Mouse (Mus musculus): ENCODE results near the gene Slc22a4.
"Not testable (repeated sequence)": the region's sequence is repeated elsewhere in the genome, so short reads cannot be mapped to it uniquely, and the experiment has no call there.

Slc22a4 gene

GRCm38 (mm10) chr11:54056132-54056531 is 28.2 kb upstream of the Slc22a4 start:
- DNase-seq = no peak

GRCm38 (mm10) chr11:54054257-54054656 is 26.4 kb upstream of the Slc22a4 start:
- peak; percentile 17 to 26 for DNase-seq

- DNase-seq = no peak
Observed at GRCm38 (mm10) chr11:54053090-54053489, 25.2 kb upstream of the Slc22a4 start.

DNA sequence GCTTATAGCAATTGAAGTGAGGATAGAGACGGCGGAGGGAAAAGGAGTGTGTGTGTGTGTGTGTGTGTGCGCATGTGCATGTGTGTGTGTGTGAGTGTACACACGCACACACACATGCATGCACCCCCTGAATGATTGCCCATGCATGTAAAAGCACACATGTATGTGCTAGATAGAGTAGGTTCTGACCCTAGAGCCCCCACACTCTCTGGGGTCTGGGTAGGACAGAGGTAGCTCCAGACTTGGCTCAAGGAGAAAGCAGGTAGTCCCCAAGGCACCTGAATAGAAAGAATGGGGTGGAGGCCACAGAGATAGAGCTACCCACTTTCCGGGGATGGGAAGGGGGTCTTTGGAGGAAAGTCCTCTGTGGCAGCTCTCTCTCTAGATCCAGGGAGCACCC is 24.2 kb upstream of the Slc22a4 start:
- no peak for DNase-seq

DNA sequence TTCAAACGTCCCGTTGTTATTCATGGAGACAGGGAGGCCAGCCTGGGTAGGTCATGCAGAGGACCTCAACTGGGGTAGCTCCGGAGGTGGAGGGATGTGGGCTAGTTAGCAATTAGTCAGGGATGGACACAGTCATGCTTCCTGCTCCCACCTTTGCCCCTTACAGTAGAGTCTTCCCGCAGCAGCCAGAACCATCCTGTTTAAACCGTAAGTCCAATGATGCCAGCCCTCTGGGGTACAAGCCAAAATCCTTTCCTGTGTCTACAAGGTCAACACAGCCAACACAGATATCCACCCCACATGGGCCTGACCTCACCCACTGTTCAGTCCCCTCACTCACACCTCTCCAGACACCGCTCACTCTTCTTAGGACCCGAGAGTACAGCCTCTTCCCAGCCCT is 23.3 kb upstream of the Slc22a4 start:
- DNase-seq = no peak

DNA sequence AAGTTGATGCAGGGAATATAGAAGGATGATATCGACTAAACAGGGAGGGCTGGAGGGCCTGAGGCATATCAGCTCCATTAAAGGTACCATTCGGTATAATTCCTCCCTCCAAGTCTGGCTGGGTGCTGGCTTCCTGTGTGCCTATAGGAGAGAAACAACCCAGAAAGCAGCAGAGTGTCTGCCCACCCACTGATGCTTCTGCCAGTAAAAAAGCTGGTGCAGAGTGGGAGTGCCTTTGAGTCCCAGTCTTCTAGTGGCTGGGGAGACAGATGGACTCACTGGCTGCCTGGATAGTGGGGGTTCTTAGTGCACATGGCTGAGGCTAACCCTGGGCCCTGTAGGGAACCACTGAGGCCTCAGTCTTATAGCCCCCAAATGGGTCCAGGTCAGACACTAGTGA is 22.3 kb upstream of the Slc22a4 start:
- no peak for DNase-seq

DNA sequence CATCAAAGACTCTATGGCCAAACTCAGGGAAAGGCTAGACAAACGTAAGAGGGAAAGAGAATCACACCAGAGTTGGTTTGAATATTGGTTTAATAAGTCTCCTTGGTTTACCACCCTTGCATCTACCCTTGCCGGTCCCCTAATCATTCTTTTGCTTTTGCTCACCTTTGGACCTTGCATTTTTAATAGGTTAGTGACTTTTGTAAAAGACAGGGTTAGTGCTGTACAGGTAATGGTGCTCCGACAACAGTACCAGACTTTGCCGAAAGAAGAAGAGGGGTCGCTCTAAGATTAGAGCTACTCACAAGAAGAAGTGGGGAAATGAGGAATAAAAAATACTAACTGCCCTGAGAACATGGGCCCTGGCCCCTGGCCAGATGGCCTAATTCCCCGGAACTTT is 12.8 kb upstream of the Slc22a4 start:
- no peak for DNase-seq

- DNase-seq = not testable (repeated sequence)
Observed at GRCm38 (mm10) chr11:54032872-54033271, 5.0 kb upstream of the Slc22a4 start.

DNA sequence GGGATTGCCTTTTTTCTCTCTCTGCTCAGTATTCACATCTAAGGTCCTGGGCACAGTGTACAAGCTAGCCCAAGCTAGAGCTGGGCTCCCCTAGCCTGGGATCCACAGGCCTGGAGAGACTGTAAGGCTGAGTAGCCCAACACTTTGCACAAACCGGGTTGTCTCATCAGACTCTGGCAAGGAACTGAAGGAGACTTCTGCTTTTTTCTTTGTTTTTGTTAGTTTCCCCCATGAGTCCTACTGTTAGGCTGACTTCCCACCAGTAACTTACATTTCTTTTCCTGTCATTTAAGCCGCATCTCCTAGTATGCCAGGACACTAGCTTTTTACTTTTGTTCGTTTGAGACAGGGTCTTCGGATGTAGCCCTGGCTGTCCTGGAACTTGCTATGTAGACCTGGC is 1.1 kb upstream of the Slc22a4 start:
- DNase-seq = no peak

DNA sequence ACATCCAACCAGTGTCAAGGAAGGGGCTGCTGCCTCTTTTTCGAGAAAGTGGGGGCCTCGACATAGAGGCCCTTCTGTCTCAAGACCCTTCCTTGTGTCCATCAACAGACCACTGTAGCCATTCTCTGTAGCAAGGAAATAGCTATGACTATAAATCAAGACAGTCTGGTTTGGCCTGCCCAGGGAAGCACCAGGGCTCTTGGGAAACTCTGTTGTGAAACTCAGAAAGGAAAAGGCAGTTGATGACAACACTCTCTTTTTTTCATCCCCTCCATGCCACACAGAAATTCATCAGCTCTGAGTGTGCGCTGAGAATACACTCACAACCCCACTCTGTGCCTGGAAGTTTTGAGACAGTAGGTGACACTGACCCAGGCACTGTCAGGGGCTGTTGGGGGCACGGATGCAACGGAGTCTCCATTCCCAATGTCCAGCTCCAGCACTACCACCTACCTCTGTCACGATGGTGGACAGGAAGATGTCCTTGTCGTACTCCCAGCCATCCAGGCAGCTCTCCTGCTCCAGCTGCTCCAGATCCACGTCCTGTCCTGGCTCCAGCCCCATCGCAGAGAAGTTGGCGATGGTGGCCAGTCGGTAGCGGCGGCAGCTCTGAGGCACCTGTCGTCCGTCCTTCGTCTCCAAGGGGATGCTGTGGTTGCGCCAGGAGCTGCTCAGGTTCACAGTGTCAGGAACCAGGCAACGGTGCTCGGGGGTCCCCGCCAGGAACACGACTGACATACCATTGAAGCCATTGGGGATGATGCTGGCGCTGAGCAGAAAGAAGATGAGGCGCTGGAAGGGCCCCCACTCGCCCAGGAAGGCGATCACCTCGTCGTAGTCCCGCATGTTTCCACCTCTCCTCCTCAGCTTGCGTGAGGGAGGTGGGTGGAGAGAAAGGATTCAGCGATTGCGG is 503 bp downstream of the Slc22a4 start:
- no peak for DNase-seq

GRCm38 (mm10) chr11:54026491-54027041 is 1.3 kb downstream of the Slc22a4 start:
- no peak for DNase-seq

DNA sequence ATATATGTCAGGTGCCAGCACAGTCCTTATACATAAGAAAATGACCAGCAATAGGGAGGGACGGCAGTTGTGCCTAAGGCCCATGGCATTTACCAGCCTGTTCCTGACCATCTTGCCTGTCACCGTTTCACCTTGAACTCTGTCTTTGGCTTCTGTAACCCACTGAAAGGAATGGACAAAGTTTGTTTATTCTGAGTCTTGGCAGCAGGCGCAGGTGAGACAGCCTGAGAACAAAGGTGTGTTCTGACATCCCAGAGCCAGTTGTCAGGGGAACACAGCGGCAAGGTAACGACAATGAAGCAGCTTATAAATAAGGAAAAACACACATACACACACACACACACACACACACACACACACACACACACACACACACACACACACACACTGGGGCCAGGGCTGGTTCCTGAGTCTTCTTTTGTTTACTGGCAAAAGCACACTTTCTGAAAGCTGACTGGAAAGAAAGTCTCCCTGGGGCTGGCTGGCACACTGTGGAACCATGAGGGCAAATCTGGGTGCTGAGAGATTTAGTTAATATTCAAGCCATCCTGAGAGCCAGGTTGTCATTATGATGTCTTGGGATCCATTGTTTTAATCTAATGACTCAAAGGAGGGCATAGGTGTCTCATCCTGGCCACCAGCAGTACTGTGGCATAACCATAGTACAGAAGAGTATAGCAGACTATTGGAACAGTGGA is 6.3 kb downstream of the Slc22a4 start:
- DNase-seq = no peak

- DNase-seq = no peak
Observed at GRCm38 (mm10) chr11:54018893-54019732, 8.8 kb downstream of the Slc22a4 start.

GRCm38 (mm10) chr11:54017596-54017995 is 10.3 kb downstream of the Slc22a4 start:
- no peak for DNase-seq

DNA sequence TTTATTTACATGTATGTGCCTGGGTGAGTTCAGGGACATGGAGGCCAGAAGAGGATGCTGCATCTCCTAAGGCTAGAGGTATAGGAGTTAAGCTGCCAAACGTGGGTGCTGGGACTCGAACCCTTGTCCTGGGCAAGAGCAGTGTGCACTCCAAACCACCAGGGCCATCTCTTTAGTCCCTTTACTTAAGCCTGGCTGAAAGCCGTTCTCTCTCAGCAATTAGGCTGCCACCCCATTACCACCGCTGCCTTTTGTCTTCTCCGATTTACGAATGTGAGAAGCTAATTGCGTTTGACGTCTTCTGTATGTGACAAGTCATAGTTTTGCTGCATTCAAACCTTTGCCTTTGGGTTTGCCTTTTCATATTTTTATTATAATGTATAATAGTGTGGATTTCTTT is 11.8 kb downstream of the Slc22a4 start:
- no peak for DNase-seq

DNA sequence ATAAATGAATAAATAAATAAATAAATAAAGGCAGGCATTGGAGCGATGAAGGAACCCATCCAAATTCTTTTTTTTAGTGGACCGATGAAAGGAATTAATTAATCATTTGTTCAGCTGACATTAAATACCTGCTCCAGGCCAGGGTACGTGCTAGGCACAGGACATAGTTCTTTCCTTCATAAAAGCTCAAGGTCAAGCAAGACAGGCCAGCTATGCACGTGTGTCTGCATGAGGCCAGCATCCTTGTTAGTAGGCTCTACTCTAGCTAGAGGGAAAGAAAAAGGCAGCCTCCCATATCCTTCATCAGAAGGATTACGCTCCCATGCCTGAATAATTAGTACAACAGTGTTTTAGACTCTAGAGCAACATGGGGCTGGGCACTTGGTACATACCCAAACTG is 14.9 kb downstream of the Slc22a4 start:
- no peak for DNase-seq

- DNase-seq = no peak
Observed at GRCm38 (mm10) chr11:54011255-54011654, 16.6 kb downstream of the Slc22a4 start.

DNA sequence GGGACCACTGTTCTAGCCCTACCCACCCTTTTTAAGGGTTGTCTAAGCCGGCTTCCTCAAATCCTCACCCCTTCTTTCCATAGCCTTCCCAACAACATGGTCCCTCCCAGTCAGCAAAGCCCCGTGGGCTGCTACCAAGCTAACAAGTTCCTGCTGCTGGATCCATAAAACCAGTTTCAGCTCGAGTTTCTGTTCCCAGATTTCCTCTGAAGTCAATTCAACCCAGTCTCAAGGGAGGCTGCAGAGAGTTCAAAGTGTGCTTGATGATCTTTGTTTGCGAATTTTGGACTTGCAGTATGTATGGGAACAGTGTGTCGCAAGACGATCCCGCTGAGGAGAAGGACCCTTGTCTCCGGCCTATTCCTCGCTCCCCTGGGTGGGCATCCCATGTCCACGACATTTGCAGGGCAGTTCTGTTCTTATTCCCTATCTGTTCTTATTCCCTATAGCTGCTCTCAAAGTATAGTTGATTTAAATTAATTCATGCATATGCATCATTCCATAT is 19.4 kb downstream of the Slc22a4 start:
- no peak for DNase-seq

DNA sequence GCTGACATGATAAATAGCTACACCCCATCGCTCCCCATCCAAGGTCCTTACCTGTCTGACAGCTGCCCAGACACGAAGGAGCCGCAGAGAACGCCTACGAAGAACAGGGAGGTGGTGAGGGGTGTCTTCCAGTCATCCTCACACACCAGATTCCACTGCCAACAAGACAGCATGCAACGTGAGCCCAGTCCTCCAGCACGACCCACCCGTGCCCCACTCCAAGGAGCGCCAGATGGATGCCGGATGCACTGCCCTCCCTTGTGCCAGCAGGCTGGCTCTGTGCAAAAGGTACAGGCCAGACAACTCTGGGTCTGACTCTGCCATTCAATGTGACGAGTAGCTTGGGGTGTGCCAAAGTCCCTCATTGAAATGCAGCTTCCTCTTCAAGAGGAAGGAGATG is 20.2 kb downstream of the Slc22a4 start:
- DNase-seq = no peak

DNA sequence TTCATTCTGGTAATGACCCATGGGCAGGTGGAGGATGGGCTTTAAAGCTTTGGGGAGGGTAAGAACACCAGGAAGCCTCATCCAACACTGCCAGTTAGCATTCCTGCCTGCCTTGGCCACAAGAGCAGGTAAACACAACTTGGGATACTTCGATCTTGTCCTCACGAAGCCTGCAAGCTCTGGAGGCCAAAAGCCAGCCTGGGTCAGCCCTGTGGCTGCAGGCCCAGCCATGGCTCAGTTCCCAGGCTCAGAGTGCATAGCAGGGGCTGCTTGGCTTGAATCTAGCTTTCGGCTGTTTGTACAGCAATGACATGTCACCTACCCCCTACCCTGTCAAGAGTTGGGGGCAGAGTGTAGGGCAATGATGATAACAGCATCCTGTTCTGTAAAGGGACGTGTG is 21.0 kb downstream of the Slc22a4 start:
- DNase-seq = no peak

GRCm38 (mm10) chr11:54006362-54006761 is 21.5 kb downstream of the Slc22a4 start:
- not testable (repeated sequence) for DNase-seq

DNA sequence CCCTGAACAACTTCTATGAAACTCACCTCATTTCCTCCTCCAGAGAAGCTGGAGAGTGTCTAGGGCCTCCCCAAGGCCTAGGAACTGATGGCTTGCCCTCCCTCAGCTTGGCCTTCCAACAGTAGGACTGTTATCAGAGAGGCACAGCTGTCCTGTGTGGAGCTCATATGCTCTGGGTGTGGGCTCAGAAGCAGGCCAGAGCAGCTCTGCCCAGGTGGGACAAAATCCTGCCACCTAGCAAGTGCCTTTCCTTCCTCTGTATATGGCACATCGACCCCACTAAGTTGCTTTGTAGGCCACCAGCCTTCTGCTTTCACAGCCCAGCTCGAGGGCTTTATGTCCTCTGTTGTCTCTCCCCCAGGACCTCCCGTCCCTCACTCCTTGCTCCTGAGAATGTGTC is 23.2 kb downstream of the Slc22a4 start:
- DNase-seq = no peak

DNA sequence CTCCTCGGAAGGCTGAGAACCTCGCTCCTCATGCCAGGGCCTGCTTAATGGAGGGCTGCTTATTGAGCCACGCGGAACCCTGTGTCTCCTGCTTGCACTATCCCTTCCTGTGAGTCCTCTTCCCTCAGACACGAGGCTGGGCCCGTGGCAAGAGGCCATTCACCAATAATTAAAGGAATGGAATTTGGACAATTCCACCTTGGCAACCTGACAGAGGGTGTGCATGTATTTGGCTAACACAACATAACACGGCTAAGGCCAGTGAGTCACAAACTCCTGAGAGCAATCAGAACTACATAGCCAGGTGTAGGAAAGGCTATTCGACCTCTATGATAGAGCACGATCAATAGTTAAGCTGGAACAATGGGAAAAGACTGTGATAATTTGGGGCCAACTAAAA is 23.7 kb downstream of the Slc22a4 start:
- no peak for DNase-seq
